Mouse (Mus musculus) small intestine, adult 2 months (tissue): ENCODE results near the gene Dmc1.

Experiments used
- CTCF ChIP-seq: fragments of 200-500 bp; IDR thresholded peaks from 2 replicates; pipeline ENCODE4 v1.5.1; 2012; ENCODE audit warnings: low read depth, mild to moderate bottlenecking, control low read depth, inconsistent platforms, low read length, moderate library complexity, mixed read lengths; ENCODE audit not compliant: insufficient replicate concordance, insufficient read length; ENCODE audit errors: extremely low read depth
- POLR2A ChIP-seq: fragments of 200-500 bp; IDR thresholded peaks from 2 replicates; pipeline ENCODE4 v1.6.1; 2012; ENCODE audit warnings: low read depth, mild to moderate bottlenecking, control low read depth, inconsistent platforms, low read length, moderate library complexity

- no peak for TF ChIP-seq POLR2A
- no peak for TF ChIP-seq CTCF
Measured at GRCm38 (mm10) chr15:79641135-79641817, 36.4 kb upstream of the Dmc1 start.
